Mouse (Mus musculus): Measurements from ENCODE around the gene Uhrf1.

The Uhrf1 gene

DNA sequence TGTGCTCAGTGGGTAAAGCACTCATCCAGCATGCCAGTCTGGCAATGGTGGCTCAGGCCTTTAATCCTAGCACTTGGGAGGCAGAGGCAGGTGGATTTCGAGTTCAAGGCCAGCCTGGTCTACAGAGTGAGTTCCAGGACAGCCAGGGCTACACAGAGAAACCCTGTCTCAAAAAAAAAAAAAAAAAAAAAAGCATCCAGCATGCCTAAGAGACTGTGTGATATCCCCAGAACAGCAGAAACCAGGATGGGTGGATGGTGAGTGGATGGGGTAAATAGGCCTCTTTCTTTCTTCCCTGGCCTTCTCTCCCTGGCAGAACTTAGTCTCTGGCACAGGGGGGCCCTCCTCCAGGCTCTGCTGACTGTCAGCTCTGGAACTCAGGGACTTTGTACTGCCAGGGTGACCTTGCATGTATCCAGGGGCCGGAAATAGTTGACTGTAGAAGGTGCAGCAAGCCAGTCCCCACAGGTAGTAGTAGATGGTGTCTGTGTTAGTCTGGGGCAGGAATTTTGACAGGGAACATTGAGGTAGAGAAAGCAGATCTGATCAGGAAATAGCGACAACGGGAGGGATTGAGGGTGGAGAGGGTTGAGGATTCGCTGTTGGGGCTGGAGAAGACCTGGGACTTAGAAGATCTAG lies 27.2 kb upstream of the Uhrf1 start:
- DNase-seq (ENCODE audit: low spot score in 2 of 2) = no peak

DNA sequence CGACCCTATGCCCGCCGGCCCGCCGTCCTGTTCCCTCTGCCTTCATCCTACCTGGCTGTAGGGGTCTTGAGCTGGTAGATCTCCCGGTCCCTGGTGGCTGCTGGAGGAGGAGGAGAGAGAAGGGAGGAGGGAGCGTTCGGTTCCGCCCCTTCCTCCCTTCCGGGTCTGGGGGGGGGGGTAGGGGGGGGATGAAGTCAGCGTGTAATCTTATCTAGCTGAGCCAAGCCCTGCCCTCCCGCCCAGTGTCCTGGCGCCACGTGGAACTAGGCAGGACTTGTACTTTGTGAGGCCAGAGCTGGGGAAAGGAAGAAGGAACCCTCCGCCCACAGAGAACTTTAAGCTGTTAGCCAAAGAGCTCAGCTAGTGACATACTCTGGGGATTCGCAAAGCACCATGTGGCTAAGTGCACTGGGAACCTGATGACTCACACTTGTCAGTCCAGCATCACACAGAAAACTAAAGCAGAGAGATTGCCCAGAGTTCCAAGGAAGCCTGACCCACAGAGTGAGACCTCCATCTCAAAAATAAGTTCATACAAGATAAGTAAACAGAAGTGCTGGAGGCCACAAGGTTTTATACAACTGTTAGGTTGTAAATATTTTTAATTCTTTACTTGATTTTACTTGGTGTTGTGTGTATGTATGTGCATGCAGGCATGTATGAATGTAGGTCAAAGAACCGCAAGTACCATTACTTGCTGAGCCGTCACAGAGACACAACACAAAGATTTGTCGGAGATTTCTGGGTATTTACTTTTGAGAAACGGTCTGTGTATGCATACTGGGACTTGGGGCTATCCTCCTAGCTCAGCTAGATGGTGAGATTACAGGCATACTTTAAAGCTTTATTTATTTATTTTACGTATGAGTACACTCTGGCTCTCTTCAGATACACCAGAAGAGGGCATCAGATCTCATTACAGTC lies 26.2 kb upstream of the Uhrf1 start, which contains the start of gene Ticam1:
Ticam1 (minus strand) TSS at position 144 of the 924 bp plus-strand sequence.
- peak; percentile 61 to 91 for DNase-seq (ENCODE audit: low spot score in 2 of 2)

DNA sequence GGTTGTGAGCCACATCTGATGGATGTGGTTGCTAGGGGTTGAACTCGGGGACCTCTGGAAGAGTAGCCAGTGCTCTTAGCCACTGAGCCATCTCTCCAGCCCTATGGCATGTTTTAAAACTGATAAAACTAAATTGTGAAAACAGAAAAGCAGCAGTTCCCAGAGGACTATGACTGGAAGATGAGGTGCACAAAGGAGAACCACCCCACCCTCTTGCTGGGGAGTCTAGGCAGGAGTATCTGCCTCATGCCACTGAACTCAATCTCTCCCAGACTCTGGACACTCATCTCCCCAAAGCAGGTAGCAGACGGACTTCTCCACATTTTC lies 25.6 kb upstream of the Uhrf1 start:
- no peak for DNase-seq (ENCODE audit: low spot score in 2 of 2)

DNA sequence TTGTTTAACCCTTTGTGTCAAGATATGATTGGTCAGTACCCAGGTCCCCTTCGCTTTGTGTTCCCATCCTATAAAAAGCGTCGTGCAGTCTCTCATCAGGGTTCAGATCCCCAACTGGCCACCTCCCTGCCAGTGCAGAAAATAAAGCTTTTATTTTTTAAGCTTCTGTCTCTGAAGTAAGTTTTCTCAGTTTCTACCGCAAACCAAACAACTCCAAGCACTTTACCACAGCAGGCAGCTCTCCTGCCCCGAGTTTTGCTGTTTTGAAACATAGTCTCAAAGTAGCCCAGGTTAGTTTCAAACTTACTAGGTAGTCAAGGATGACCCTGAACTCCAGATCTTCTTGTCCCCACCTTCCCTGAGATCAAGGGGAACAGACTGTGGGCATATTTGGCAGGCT lies 24.8 kb upstream of the Uhrf1 start:
- DNase-seq (ENCODE audit: low spot score in 2 of 2) = no peak

DNA sequence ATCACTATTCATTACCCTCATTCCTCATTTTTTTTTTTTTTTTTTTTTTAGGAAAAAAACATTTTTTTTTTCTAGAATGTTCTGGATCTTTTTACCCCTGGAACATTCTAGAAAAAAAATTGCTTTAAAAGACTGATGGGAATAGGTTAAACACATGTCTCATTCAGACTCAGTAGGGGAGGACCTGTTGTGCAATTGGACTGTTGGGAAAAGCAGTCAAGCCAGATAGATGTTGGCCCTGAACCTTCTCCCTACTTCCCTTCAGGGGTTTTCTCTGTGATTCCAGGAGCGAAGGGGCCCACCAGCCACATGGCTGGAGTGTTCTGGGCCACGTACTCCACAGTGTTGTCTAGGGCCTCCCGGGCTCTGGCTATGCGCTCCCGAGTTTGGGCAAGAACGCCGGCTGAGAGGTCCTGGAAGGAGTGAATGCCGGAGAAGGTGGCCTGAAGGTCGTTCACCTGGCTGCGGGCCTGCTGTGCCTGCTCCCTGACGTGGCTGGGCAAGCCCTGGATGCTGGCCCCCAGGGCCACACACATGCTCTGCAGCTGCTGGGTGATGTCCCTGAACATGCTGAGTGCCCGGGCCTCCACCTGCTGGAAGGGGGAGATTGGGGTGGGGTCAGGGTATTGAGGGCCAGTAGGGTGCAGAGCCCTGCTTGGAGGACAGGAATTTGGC lies 23.5 kb upstream of the Uhrf1 start:
- no peak for DNase-seq (ENCODE audit: low spot score in 2 of 2)

DNA sequence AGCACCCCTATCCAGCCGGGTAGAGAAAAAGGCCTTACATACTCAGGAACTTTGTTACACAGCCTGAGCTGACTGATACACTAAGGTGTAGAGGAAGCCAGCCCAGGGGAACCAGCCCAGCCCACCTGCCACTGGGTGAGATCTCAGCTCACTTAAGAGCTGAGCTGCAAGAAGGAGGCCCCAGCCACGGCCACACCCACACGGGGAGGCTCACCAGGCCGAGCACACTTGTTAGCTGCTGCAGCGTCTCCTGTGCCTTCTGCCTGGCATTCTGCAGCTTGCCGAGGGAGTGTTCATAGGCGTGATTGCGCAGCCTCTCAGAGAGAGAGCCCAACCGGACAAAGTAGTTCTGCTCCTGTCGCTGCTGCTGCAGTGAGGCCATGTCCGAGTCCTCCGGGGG lies 21.9 kb upstream of the Uhrf1 start:
- no peak for DNase-seq (ENCODE audit: low spot score in 2 of 2)

DNA sequence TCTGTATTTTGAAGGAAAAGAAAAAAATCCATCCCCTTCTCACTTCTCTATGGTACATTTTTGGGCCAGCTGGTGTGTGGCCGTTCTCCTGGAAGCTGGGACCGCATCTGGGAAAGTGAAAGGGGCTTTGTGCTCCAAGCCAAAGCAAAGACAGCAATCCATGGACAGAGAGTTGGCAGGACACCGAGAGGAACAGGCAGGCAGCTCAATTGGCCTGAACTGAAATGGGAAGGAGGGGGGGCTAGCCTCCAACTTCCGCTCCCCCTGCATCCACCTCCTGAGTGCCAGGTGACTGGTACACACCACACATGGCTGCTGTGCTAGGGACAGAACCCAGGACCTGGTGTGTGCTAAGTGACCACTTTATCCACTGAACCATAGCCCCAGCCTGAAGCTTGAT lies 20.3 kb upstream of the Uhrf1 start:
- DNase-seq (ENCODE audit: low spot score in 2 of 2) = no peak

DNA sequence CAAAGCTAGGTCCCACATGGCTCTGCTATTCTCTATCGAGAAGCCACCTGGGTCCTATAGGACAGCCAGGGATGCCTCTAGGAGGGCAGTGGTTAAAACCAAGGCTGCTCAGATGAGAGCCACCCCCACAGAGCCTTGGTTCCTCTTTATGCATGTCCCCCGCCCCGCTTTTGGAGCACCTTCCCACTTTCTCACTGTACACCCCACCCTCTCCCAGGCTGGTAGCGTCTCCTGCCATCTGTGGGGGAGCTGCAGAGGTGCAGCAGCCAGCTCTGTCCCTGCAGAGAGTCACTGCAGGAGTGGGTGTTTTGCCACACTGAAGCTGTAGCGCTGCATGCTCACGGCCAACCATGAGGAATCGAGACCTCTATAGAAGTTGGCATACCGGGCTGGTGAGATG lies 19.8 kb upstream of the Uhrf1 start:
- no peak for DNase-seq (ENCODE audit: low spot score in 2 of 2)

DNA sequence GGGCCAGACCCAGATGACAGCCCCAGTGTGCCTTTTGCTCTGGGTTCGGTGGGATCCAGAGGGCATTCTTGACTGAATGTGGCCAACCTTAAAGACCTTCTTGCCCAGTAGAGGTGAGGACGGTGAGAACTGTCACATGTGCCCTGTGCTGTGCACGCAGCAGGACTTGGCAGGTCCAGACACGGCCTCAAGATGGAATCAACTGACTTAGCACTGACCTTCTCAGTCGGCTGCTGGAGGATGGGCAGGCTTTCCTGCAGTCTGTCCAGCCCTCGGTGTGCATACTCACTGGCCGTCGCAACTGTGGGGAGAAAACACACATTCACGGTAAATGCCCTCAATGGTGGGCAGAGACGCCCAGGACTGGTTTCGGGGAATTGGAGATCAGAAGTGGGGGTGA lies 17.1 kb upstream of the Uhrf1 start:
- DNase-seq (ENCODE audit: low spot score in 2 of 2) = peak in 1 of 2 experiments; percentile 48

DNA sequence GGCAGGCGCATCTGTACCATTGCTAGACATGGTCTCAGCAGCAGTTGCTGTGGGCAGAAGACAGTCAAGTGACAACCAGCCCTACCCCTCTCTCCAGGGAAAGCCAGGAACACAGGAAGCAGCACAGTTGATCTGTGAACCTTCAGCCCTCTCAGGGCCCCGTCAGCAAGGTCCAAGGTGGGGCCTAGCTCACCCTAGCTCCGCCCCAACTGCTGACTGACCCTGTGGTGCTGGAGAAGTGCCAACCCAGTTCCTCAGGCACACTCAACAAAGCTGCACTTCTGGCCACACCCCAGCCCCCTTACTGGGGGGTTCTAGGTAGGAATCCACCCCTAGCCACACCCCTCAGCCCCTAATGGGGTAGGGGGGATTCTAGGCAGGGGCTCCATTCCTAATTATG lies 15.3 kb upstream of the Uhrf1 start:
- no peak for DNase-seq (ENCODE audit: low spot score in 2 of 2)

DNA sequence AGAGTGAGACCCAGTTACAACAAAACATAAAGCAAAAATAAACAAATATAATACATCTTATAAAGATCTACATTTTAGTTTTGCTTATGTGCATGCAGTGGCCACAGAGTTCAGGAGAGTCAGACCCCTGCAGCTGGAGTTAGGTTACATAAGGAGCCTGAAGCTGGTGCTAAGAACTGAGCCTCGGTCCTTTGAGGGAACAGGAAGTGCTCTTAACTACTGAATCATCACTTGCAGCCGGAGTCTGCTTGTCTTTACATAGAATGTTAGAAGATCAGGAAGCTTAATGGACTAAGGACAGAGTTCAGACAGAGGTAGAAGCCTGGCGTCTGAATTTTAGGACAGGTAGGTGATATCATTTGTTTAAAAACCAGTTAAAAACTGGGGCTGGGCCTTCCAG lies 14.3 kb upstream of the Uhrf1 start:
- no peak for DNase-seq (ENCODE audit: low spot score in 2 of 2)

DNA sequence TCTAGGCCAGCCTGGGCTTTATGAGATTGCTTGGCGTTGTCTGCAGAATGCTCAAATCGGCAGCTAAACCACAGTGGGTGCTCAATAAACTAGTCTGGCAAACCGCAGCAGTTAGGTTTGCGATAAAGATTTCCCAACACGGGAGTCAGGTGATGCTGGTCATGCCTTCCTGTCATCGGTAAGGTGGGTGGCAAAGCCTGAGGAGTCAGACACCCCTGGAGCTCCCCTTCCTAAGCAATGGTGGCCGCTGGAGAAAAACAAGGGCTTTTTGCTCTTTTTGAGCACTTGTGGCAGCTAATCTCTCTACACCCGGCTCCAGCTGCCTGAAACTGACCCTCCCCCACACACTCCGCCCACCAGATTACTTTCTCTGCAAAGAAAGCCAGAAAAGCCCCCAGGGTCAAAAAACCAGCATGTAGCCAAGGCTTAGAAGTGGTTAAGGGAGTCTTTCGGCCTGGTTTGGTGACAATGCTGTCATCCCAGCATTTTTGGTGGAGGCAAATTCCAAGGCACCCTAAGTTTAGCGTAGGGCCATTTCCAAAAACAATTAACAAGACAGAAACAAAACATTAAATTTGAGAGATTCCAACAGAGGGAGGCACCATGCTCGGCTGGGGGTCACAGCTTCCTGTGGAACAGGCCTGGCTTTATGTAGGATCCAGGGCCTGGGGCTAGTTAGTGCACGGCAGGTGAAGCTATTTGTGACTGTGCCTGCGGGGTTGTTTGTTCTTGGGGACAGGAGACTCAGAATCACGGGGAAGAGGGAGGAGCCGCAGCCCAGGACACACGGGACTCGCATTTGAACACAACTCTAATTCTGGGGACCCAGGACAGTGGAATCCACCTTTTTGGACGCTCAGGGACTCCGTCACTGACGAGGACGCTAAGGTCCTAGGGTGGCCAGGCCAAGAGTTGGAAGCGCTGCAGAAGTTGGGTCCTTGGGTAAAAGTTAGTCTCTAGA lies 13.5 kb upstream of the Uhrf1 start:
- peak in 1 of 2 experiments; percentile 59 for DNase-seq (ENCODE audit: low spot score in 2 of 2)

DNA sequence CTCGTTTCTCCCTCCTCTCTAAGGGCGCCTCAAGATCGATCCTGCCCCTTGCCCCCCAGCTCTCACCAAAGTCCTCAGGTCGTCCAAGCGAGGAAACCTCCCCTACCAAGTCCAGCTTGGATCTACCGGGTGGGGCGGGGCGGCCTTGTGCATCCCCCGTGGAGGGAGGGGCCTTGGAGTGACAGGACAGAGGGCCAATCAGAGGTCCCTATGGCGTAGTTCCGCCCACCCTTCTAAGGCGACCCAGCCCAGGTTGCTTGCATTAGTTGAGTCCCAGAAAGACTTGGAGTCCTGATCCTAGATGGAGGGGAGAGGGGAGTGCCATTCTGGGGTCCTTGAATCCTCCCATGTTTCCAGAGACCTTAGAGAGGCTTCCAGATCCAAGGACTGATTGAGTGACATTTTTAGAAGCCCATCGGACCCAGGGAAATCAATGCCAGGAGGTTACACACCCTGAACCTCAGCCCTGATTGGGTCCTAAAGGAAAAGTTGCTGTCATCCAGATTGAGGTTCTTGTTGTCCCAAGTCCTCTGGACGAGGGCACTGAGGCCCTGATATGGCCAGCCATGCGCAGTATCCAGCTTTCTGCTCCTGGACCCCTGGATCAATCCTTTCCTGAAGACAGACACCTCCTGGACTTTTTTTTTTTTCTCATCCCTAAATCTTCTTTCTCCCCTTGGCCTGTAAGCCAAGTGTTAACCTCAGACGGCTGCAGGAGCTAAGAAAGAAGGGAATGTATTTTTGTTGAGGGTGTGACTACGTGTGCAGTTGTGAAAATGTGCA lies 12.5 kb upstream of the Uhrf1 start:
- DNase-seq (ENCODE audit: low spot score in 2 of 2) = peak; percentile 96 to 100

DNA sequence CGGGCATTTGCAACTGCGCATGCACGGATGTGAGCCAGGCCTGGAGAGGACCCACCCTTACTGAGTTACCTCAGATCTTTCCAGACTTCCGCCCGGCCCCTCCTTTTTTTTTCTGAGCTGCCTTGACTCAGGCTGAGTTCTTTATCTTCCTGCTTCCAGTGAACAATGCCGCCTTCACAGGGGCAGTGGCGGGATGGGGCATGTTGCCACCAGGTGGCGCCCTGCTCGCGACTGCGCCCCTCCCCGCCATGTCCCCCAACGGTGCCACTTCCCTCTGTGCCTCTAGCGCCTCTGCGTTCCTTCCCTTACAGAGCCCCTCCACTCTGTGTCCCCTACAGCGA lies 12.0 kb upstream of the Uhrf1 start:
- DNase-seq (ENCODE audit: low spot score in 2 of 2) = peak; percentile 76 to 92

DNA sequence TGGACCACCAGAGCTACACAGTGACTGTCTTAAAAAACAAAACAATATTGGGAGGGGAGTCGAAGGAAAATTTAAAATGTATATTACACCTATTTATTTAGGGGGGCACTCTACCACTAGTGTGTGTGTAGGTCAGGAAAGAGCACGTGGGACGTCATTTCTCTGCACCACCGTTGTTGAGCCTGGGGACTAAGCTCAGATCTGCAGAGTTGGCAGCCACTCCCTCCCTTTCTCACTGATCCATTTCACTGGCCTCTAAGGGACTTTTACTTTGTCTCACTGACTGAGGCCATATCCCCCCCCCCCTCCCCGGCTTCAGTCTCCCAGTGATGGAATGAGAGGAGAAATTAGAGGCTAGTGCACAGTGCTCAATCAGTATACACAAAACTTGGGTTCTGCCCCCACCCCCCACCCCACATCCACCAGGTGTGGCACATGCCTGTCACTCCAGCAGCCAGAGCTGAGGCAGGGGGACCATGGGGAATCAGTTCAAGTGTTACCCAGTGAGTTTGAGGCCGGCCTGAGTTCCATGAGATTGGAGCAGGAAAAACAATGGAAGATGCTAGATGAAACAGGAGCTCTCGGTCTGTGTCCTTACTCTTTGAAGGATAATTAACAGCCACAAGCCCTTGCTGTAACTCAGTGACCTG lies 11.2 kb upstream of the Uhrf1 start:
- no peak for DNase-seq (ENCODE audit: low spot score in 2 of 2)

DNA sequence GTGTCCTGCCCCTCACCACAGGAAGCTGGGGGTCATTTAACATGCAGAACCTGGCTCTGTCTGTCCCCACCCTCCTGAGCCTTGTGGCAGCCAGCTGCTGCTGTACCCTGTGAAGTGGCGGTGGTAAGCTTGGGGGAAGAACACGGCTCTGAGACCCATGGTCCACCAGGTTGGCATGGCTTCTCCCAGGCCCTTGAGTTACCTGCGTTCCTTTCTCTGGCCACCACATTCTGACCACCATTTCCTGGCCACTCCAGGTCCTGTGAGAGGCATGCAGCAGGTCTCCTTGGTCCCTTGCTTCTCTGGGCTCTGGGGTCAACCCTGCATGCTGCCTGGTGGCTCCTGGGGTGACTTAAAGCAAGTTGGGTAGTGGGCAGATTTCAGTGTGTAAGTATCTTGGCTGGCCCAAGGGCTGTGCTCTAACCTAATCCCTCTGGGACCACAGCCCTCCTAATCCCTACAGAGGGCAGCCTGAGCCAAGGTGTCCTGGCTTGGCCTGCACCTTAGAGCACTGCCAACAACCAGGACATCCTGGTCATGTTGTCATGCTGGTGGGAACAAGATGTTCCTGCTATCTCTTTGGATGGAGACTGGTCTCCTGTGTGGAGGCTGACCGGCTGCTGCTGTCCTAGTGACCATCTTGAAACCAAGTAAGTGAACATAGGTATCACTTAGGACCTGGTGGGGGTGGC lies 10.4 kb upstream of the Uhrf1 start, which contains the start of gene Plin3:
Plin3 (minus strand) TSS at position 343 of the 692 bp plus-strand sequence.
- DNase-seq (ENCODE audit: low spot score in 2 of 2) = no peak

DNA sequence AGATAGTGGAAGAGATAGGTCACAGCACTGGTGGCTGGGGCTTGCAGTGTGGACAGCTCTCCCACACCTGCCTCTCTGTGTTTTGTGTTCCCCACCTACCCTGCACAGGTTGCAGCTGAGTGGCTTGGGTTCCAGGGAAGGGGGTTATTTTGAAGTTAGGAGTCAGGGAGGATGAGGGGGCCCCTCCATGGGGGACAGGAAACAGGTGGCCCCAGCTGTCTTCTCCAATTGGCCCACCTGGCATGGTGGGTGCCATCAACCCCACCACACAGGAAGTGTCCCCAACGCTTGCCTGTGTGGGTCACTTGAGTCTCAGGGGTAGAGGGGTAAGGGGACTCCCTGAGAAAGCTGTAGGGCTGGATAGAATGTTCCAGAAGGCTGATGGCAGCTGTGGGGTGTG lies 9.8 kb upstream of the Uhrf1 start:
- DNase-seq (ENCODE audit: low spot score in 2 of 2) = no peak

DNA sequence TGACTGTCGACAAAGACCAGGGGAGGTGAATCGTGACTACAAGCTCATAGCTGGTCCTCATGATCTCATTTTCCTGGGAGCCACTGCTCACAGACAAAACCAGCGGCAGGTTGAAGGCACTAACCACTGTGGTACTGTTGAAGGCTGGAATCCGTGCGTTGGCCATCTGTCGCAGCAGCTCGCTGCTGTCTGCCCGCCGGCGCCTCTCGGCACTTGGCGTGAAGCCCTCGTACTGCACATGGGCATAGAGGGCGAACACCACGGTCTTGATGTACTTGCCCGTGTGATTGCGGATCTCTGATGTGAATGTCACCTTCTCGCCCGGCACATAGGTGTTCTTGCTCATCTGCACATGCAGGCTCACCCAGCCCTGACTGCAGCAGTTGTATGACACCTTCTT lies 8.9 kb upstream of the Uhrf1 start:
- DNase-seq (ENCODE audit: low spot score in 2 of 2) = no peak

DNA sequence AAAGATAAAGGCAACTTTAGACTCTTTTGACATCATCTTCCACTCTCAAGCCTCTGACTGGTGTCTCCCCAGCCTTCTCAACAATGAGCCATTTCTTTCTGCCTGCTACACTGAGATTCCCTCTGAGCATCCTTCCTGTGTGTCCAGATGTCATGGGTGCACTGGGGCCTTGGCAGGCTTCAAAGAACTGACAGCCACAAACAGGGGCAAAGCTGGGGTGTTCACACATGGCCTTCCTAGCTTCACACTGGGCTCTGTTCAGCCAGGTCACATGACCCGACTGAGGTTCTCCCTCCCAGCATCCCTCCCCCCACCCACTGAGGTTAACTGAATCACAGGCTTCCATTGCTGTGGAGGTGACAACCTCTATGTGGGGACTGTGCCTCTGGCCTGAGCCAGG lies 6.9 kb upstream of the Uhrf1 start:
- DNase-seq (ENCODE audit: low spot score in 2 of 2) = no peak

DNA sequence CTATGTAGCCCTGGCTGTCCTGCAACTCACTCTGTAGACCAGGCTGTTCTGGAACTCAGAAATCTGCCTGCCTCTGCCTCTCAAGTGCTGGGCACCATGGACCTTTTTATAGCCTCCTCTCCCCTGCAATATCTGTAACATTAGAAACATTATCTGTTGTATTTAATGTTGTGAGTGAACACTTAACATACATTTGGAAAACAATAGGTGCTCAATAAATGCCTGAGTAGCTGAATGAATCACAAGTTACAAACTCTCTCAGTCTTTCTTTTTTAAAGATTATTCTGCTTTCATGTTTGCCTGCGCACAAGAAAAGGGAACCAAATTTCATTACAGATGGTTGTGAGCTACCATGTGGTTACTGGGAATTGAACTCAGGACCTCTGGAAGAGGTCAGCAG lies 4.9 kb upstream of the Uhrf1 start:
- DNase-seq (ENCODE audit: low spot score in 2 of 2) = no peak

All from urinary bladder, adult 18-20 months (tissue).